Mouse (Mus musculus) stomach, postnatal 0 days (tissue): Measurements from ENCODE around the gene Rundc3a. TPM values are rescaled to one million over a fixed set of nuclear protein-coding genes. Genes with fewer than 3 reads are reported as not detected.
"Not testable (repeated sequence)": the region's sequence is repeated elsewhere in the genome, so short reads cannot be mapped to it uniquely, and the experiment has no call there.

Experiments used
- ATAC-seq: fragments of 200-750 bp; cut with Nextera tagmentation; 2 replicates; pipeline ENCODE4 v1.8.0; 2017; ENCODE audit not compliant: low FRiP score, low TSS enrichment
- DNase-seq: peaks from one replicate; pipeline ENCODE4 v3.0.0-alpha.2; 2016; ENCODE audit warnings: low spot score
- H3K27ac ChIP-seq: fragments of 300-500 bp; sonication (generic); replicated peaks from 2 replicates; pipeline ENCODE4 v1.5.1; 2014; ENCODE audit warnings: mild to moderate bottlenecking, control low read depth
- H3K27me3 ChIP-seq: fragments of 300-500 bp; sonication (generic); 2 replicates; pipeline ENCODE4 v1.6.1; 2014; ENCODE audit warnings: low read length; ENCODE audit not compliant: control insufficient read depth, insufficient read depth
- H3K36me3 ChIP-seq: fragments of 300-500 bp; sonication (generic); 2 replicates; pipeline ENCODE4 v1.6.1; 2014; ENCODE audit warnings: low read length, mixed read lengths; ENCODE audit not compliant: control insufficient read depth, insufficient read depth
- H3K4me1 ChIP-seq: fragments of 300-500 bp; sonication (generic); replicated peaks from 2 replicates; pipeline ENCODE4 v1.6.1; 2014; ENCODE audit warnings: antibody characterized with exemption; ENCODE audit not compliant: control insufficient read depth, insufficient read depth
- H3K4me2 ChIP-seq: fragments of 300-500 bp; sonication (generic); replicated peaks from 2 replicates; pipeline ENCODE4 v1.6.1; 2014; ENCODE audit warnings: low read depth, mild to moderate bottlenecking, control low read depth, moderate library complexity
- H3K4me3 ChIP-seq: fragments of 300-500 bp; sonication (generic); 2 replicates; pipeline ENCODE4 v1.5.1; 2014; ENCODE audit warnings: low read depth, low read length, control low read depth
- H3K9ac ChIP-seq: fragments of 300-500 bp; sonication (generic); 2 replicates; pipeline ENCODE4 v1.6.1; 2014; ENCODE audit warnings: mild to moderate bottlenecking, low read length, control low read depth, mixed read lengths
- H3K9me3 ChIP-seq: fragments of 300-500 bp; sonication (generic); 2 replicates; pipeline ENCODE4 v1.6.1; 2016; ENCODE audit warnings: low read length; ENCODE audit not compliant: control insufficient read depth
- CTCF ChIP-seq: IDR thresholded peaks from 2 replicates; pipeline ENCODE4 v1.5.1; 2016; ENCODE audit warnings: antibody characterized with exemption, low read depth, mild to moderate bottlenecking, moderate library complexity
- EP300 ChIP-seq: optimal IDR thresholded peaks from 2 replicates; pipeline ENCODE3; 2016; ENCODE audit warnings: antibody characterized with exemption
- WGBS: fragments of 180-500 bp; shearing (Covaris S2); extraction: QIAGEN DNeasy Blood & Tissue Kit; methylation state at CpG from one replicate; pipeline ENCODE4 v1.1.7; 2014; 5-methylcytosine and 5-hydroxymethylcytosine counted together
- polyA plus RNA-seq: library from polyadenylated mRNA; unstranded; fragments of >200 nt; fragmentation: Nextera tagmentation; extraction: Ambion mirVana; gene quantifications from 2 replicates; pipeline ENCODE4 v1.2.1, GENCODE M21; 2015

Rundc3a gene
- polyA plus RNA-seq, 1 experiment from 2014 or later: 5.1 TPM

- peak overlapping the region; percentile 70 for H3K4me2 ChIP-seq
- peak overlapping the region; percentile 81 for H3K4me3 ChIP-seq
- WGBS: under 1% methylated on average over 56 of the region's 85 CpGs
- ATAC-seq (peak; percentile 73), DNase-seq (peak; percentile 96)
- H3K27me3 ChIP-seq: no peaks in the 10 kb centered on the region
- TF ChIP-seq EP300 (no peak), CTCF (no peak)
- peaks cover 19% of the 10 kb centered on the region for H3K36me3 ChIP-seq
- H3K27ac ChIP-seq: peak overlapping the region; percentile 91
- peak overlapping the region; percentile 79 for H3K9ac ChIP-seq
- no peaks in the 10 kb centered on the region for H3K9me3 ChIP-seq
- peaks cover 5% of the 10 kb centered on the region; the same call in 1 of the 2 replicates for H3K4me1 ChIP-seq
These were observed 14.0 kb downstream of the Rundc3a start for GRCm38 (mm10) chr11:102406900-102407833.

- WGBS: under 1% methylated on average over 19 of the region's 19 CpGs
- Histone ChIP-seq H3K4me3 (peak within 1 kb of the TSS; percentile 81), H3K36me3 (peaks cover 14% of the 10 kb centered on the region; the same call in 1 of the 2 replicates), H3K9me3 (no peaks in the 10 kb centered on the region), H3K27me3 (no peaks in the 10 kb centered on the region), H3K27ac (peak within 1 kb of the TSS; percentile 91), H3K9ac (peak within 1 kb of the TSS; percentile 79), H3K4me2 (peak within 1 kb of the TSS; percentile 70), H3K4me1 (peaks cover 5% of the 10 kb centered on the region; the same call in 1 of the 2 replicates)
- DNase-seq (no peak), ATAC-seq (peak; percentile 2; the same call in 1 of the 2 replicates)
- no peak for TF ChIP-seq EP300
These were observed 14.6 kb downstream of the Rundc3a start, which contains the start of gene Slc25a39 for GRCm38 (mm10) chr11:102407834-102408215. Gene Slc25a39, minus strand, starts transcription at chr11:102407946.

GRCm38 (mm10) chr11:102408344-102408876 is 15.2 kb downstream of the Rundc3a start:
- H3K9ac ChIP-seq: peak overlapping the region; percentile 79
- peak overlapping the region; percentile 70 for H3K4me2 ChIP-seq
- H3K27ac ChIP-seq: peak overlapping the region; percentile 91
- peak; percentile 89 for ATAC-seq
- H3K27me3 ChIP-seq: no peaks in the 10 kb centered on the region
- peak; percentile 97 for DNase-seq
- TF ChIP-seq CTCF (no peak), EP300 (peak; percentile 59)
- peaks cover 5% of the 10 kb centered on the region; the same call in 1 of the 2 replicates for H3K4me1 ChIP-seq
- peak overlapping the region; percentile 81 for H3K4me3 ChIP-seq
- peaks cover 11% of the 10 kb centered on the region; the same call in 1 of the 2 replicates for H3K36me3 ChIP-seq
- WGBS: 0% methylated on average over 32 of the region's 32 CpGs
- no peaks in the 10 kb centered on the region for H3K9me3 ChIP-seq

- Histone ChIP-seq H3K27ac (peak overlapping the region; percentile 71; the same call in 1 of the 2 replicates), H3K36me3 (peaks cover 6% of the 10 kb centered on the region; the same call in 1 of the 2 replicates), H3K27me3 (no peaks in the 10 kb centered on the region), H3K4me1 (peaks cover 5% of the 10 kb centered on the region; the same call in 1 of the 2 replicates), H3K9ac (no peak overlapping the region), H3K9me3 (no peaks in the 10 kb centered on the region), H3K4me3 (peak overlapping the region; percentile 29), H3K4me2 (peak overlapping the region; percentile 46)
- TF ChIP-seq CTCF (no peak), EP300 (no peak)
- DNase-seq (no peak), ATAC-seq (no peak)
- 27% methylated on average over 15 of the region's 15 CpGs for WGBS
These were observed 15.9 kb downstream of the Rundc3a start for GRCm38 (mm10) chr11:102408888-102409794.

GRCm38 (mm10) chr11:102409795-102410330 is 16.7 kb downstream of the Rundc3a start:
- no peak overlapping the region for H3K27ac ChIP-seq
- no peaks in the 10 kb centered on the region for H3K9me3 ChIP-seq
- no peak overlapping the region for H3K4me2 ChIP-seq
- DNase-seq (no peak), ATAC-seq (no peak)
- H3K4me1 ChIP-seq: peaks cover 5% of the 10 kb centered on the region; the same call in 1 of the 2 replicates
- H3K9ac ChIP-seq: no peak overlapping the region
- H3K27me3 ChIP-seq: no peaks in the 10 kb centered on the region
- 0 out of 2 replicates have a peak, but pooled peaks cover under 1% of the 10 kb centered on the region for H3K36me3 ChIP-seq
- no peak overlapping the region for H3K4me3 ChIP-seq
- TF ChIP-seq CTCF (no peak), EP300 (no peak)
- WGBS: 69% methylated on average over 3 of the region's 3 CpGs

- H3K27me3 ChIP-seq, H3K4me3 ChIP-seq, H3K4me1 ChIP-seq, H3K4me2 ChIP-seq, DNase-seq, H3K36me3 ChIP-seq, H3K27ac ChIP-seq, ATAC-seq, H3K9ac ChIP-seq, H3K9me3 ChIP-seq: not testable (repeated sequence)
- 93% methylated on average over 3 of the region's 3 CpGs for WGBS
These were observed 17.1 kb downstream of the Rundc3a start for GRCm38 (mm10) chr11:102410345-102410744.
